Mouse (Mus musculus) liver, embryonic 14.5 days (tissue): ENCODE data around the gene Lamc1. TPM values are rescaled to one million over a fixed set of nuclear protein-coding genes. Genes with fewer than 3 reads are reported as not detected.

Experiments
- ATAC-seq: fragments of 200-750 bp; cut with Nextera tagmentation; 2 replicates; pipeline ENCODE4 v1.8.0; 2017; ENCODE audit warnings: moderate number of reproducible peaks, mild to moderate bottlenecking, moderate library complexity; ENCODE audit not compliant: insufficient read depth
- DNase-seq, 3 experiments: peaks; one replicate each; pipeline ENCODE4 v3.0.0-alpha.2; 2012 to 2013; ENCODE audit warnings: low read depth in 3 of 3, low spot score in 3 of 3
- H3K27ac ChIP-seq: fragments of 300-500 bp; sonication (generic); 2 replicates; pipeline ENCODE4 v1.5.1; 2014; ENCODE audit warnings: moderate library complexity, mild to moderate bottlenecking, control low read depth, inconsistent platforms
- H3K27me3 ChIP-seq: fragments of 300-500 bp; sonication (generic); 2 replicates; pipeline ENCODE4 v1.6.1; 2014; ENCODE audit warnings: mild to moderate bottlenecking, low read length, moderate library complexity; ENCODE audit not compliant: control insufficient read depth, insufficient read depth
- H3K36me3 ChIP-seq: fragments of 300-500 bp; sonication (generic); replicated peaks from 2 replicates; pipeline ENCODE4 v1.6.1; 2014; ENCODE audit warnings: low read depth; ENCODE audit not compliant: control insufficient read depth, insufficient read depth
- H3K4me1 ChIP-seq, 2 experiments: fragments of 200-500 bp in 1 of 2; fragments of 300-500 bp in 1 of 2; sonication (generic) in 1 of 2; replicated peaks; 2 replicates each; pipeline ENCODE4 v1.6.1; 2012 to 2014; ENCODE audit warnings: antibody characterized with exemption in 1 of 2, inconsistent platforms in 1 of 2, low read length in 1 of 2; ENCODE audit not compliant: control insufficient read depth in 2 of 2, insufficient read depth in 2 of 2
- H3K4me2 ChIP-seq: fragments of 300-500 bp; sonication (generic); 2 replicates; pipeline ENCODE4 v1.6.1; 2014; ENCODE audit warnings: low read depth, mild to moderate bottlenecking, control low read depth, moderate library complexity
- H3K4me3 ChIP-seq, 2 experiments: fragments of 200-500 bp in 1 of 2; fragments of 300-500 bp in 1 of 2; sonication (generic) in 1 of 2; 2 replicates each; pipeline ENCODE4 v1.5.1; 2012 to 2014; ENCODE audit warnings: low read depth in 2 of 2, low read length in 2 of 2, mild to moderate bottlenecking in 2 of 2, control low read depth in 1 of 2, inconsistent platforms in 1 of 2, moderate library complexity in 1 of 2; ENCODE audit not compliant: insufficient read depth in 1 of 2
- H3K9ac ChIP-seq: fragments of 300-500 bp; sonication (generic); replicated peaks from 2 replicates; pipeline ENCODE4 v1.6.1; 2014; ENCODE audit warnings: mild to moderate bottlenecking, control low read depth, moderate library complexity
- H3K9me3 ChIP-seq: fragments of 300-500 bp; sonication (generic); 2 replicates; pipeline ENCODE4 v1.6.1; 2016; ENCODE audit warnings: low read length, mixed read lengths; ENCODE audit not compliant: control insufficient read depth
- CTCF ChIP-seq: IDR thresholded peaks from 2 replicates; pipeline ENCODE4 v1.5.1; 2016; ENCODE audit warnings: antibody characterized with exemption, low read depth, control low read depth
- EP300 ChIP-seq: IDR thresholded peaks from 2 replicates; pipeline ENCODE4 v1.6.1; 2016; ENCODE audit warnings: antibody characterized with exemption, low read depth
- WGBS: fragments of 180-500 bp; shearing (Covaris S2); extraction: QIAGEN DNeasy Blood & Tissue Kit; methylation state at CpG from one replicate; pipeline ENCODE4 v1.1.7; 2014; ENCODE audit not compliant: insufficient replicate concordance; 5-methylcytosine and 5-hydroxymethylcytosine counted together
- polyA plus RNA-seq, 2 experiments: library from polyadenylated mRNA; depleted of rRNA in 1 of 2; stranded (reverse) in 1 of 2; unstranded in 1 of 2; fragments of >200 nt; fragmentation: Nextera tagmentation in 1 of 2; extraction: Ambion mirVana in 1 of 2; gene quantifications; 2 replicates each; pipeline versions ENCODE4 v1.2.1 to v1.2.3; 2012 to 2014

Gene Lamc1
- polyA plus RNA-seq, 2 experiments, result 7.5 to 10.8 TPM

GRCm38 (mm10) chr1:153197316-153197850 is 135.2 kb downstream of the Lamc1 start:
- no peak for TF ChIP-seq CTCF
- no peak for TF ChIP-seq EP300
- Histone ChIP-seq H3K4me3 (no peak overlapping the region), H3K27ac (no peak overlapping the region), H3K9ac (no peak overlapping the region), H3K4me2 (no peak overlapping the region), H3K9me3 (no peaks in the 10 kb centered on the region), H3K36me3 (no peaks in the 10 kb centered on the region), H3K27me3 (no peaks in the 10 kb centered on the region), H3K4me1 (no peaks in the 10 kb centered on the region)
- ATAC-seq (no peak), DNase-seq (no peak)
- WGBS, result 18% methylated on average over 3 of the region's 3 CpGs

GRCm38 (mm10) chr1:153192945-153193344 is 139.6 kb downstream of the Lamc1 start:
- DNase-seq (no peak), ATAC-seq (no peak)
- no peaks in the 10 kb centered on the region for H3K4me1 ChIP-seq
- no peak overlapping the region for H3K4me3 ChIP-seq
- H3K9me3 ChIP-seq, result no peaks in the 10 kb centered on the region
- H3K4me2 ChIP-seq, result no peak overlapping the region
- WGBS, result 80% methylated on average over 6 of the region's 6 CpGs
- TF ChIP-seq CTCF, result no peak
- TF ChIP-seq EP300, result no peak
- no peaks in the 10 kb centered on the region for H3K36me3 ChIP-seq
- H3K9ac ChIP-seq, result no peak overlapping the region
- H3K27ac ChIP-seq, result no peak overlapping the region
- no peaks in the 10 kb centered on the region; the same call in 1 of the 2 replicates for H3K27me3 ChIP-seq

DNA sequence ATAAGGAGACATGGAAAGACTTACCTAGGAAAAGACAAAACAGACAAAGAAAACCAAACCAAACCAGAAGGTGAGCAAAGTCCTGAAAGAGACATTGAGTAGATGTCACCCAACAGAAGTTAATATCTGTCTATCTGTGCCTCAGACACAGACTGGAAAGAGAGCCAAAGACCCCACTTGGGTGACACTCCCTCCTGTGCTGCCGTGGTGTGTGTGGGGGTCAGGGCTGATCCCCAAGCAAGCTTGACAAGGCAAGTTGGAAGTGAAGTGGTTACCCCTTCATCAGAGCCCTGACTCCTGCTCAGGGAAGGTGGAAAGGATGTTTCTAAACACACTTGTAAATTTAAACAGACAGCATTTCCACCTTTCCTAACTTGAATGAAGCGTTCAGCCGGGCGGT is 140.2 kb downstream of the Lamc1 start:
- no peaks in the 10 kb centered on the region for H3K36me3 ChIP-seq
- H3K27ac ChIP-seq, result no peak overlapping the region
- H3K4me3 ChIP-seq, result no peak overlapping the region
- H3K27me3 ChIP-seq, result no peaks in the 10 kb centered on the region; the same call in 1 of the 2 replicates
- no peak for DNase-seq
- no peaks in the 10 kb centered on the region for H3K4me1 ChIP-seq
- 80% methylated on average over 4 of the region's 4 CpGs for WGBS
- H3K9ac ChIP-seq, result no peak overlapping the region
- H3K4me2 ChIP-seq, result no peak overlapping the region
- TF ChIP-seq EP300 (no peak), CTCF (no peak)
- ATAC-seq, result no peak
- no peaks in the 10 kb centered on the region for H3K9me3 ChIP-seq

DNA sequence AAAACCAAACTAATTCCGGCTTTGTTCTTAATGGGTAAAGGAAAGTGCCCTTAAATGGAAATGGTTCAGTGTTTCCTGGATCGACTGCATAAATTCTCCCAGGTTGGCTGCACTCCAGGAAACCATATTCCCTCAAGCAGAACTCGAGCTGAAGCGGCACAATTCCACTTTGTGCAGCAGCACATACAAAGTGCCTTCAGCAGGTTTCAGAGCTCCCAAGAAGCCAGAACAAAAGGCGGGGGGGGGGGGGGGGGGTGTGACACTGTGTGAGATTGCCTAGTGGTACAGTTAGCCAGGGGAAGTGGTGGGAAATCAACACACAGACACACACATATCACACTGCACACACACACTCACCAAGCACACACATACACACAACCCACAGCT is 140.7 kb downstream of the Lamc1 start:
- DNase-seq, result no peak
- Histone ChIP-seq H3K4me1 (no peaks in the 10 kb centered on the region), H3K4me2 (no peak overlapping the region), H3K9me3 (no peaks in the 10 kb centered on the region), H3K27me3 (peaks cover 4% of the 10 kb centered on the region), H3K9ac (no peak overlapping the region), H3K4me3 (no peak overlapping the region), H3K27ac (no peak overlapping the region), H3K36me3 (no peaks in the 10 kb centered on the region)
- no peak for ATAC-seq
- TF ChIP-seq CTCF, result no peak
- no peak for TF ChIP-seq EP300
- 36% methylated on average over 5 of the region's 5 CpGs for WGBS

- ATAC-seq, result no peak
- no peak overlapping the region for H3K4me2 ChIP-seq
- no peak overlapping the region for H3K27ac ChIP-seq
- H3K4me3 ChIP-seq, result no peak overlapping the region
- H3K9me3 ChIP-seq, result no peaks in the 10 kb centered on the region
- no peak for DNase-seq
- WGBS, result 76% methylated on average over 15 of the region's 15 CpGs
- TF ChIP-seq EP300, result no peak
- no peak for TF ChIP-seq CTCF
- H3K36me3 ChIP-seq, result no peaks in the 10 kb centered on the region
- no peak overlapping the region for H3K9ac ChIP-seq
- no peaks in the 10 kb centered on the region for H3K4me1 ChIP-seq
- peaks cover 9% of the 10 kb centered on the region for H3K27me3 ChIP-seq
Measured at GRCm38 (mm10) chr1:153191237-153191942, 141.2 kb downstream of the Lamc1 start.
